Mouse (Mus musculus) bone marrow, adult 2 months (tissue): Measurements from ENCODE around the gene Sept1.

Experiments
- CTCF ChIP-seq: fragments of 200-500 bp; IDR thresholded peaks from 2 replicates; pipeline ENCODE4 v1.5.1; 2011; ENCODE audit warnings: low read length, control low read depth; ENCODE audit not compliant: control insufficient read depth, insufficient read depth
- POLR2A ChIP-seq: fragments of 200-500 bp; IDR thresholded peaks from 2 replicates; pipeline ENCODE4 v1.6.1; 2011; ENCODE audit warnings: low read depth, mild to moderate bottlenecking, control low read depth, low read length, borderline replicate concordance; ENCODE audit not compliant: control insufficient read depth

DNA sequence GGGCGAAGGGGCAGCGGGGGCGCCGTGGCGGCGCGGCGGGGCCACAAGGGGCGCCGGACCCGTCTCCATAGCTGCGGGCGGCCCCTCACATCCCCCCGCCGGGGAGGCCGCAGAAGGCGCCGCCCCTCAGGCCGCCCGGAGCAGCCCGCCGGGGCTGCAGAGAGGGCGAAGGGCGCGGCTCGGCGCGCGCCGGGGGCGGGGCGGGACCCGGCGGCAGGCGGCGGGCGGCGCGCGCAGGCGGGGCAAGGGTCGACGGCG, 24.7 kb downstream of the Sept1 start, which contains the start of gene Tbc1d10b:
- TF ChIP-seq CTCF (no peak), POLR2A (peak; percentile 12; the same call in 1 of the 2 replicates)
